Mouse (Mus musculus): ENCODE results near the gene Sv2b.

Gene Sv2b

GRCm38 (mm10) chr7:75080163-75080562 is 228.9 kb downstream of the Sv2b start:
- no peak for DNase-seq

- DNase-seq: no peak
Observed at GRCm38 (mm10) chr7:75077560-75078208, 231.4 kb downstream of the Sv2b start.
